Mouse (Mus musculus): ENCODE measurements around the gene Mrm3.

DNA sequence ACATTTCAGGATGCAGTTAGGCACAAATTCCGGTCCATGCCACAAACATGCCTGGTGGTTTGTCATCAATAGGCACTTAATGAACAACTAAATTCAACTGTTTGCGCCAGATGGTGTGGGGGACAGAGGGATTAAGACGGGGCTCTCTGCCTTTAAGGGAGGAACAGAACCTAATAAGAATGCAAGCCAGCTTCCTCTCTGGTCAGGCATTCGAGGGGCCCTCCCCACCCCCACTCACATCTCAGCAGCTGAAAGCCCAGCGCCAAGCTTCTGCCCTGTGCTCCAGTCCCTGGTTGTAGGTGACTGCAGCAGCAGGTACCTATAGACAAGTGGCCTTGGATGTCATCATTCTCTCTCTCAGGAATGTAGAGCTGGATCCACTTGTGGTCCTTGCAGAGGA, 50.6 kb downstream of the Mrm3 start:
- TF ChIP-seq CTCF (IDR thresholded peaks at IDR 0.05), result no peak
- no peak for TF ChIP-seq POLR2A (IDR thresholded peaks at IDR 0.05; ENCODE audit: insufficient read depth, low read depth, low read length)

All from heart, adult 2 months (tissue).